Mouse (Mus musculus): ENCODE measurements around the gene Plau. TPM values are rescaled to one million over a fixed set of nuclear protein-coding genes. Genes with fewer than 3 reads are reported as not detected.
A peak's percentile ranks its signal among the peaks of the same experiment; 100 is the strongest.

The Plau gene
- polyA plus RNA-seq, 1 experiment from 2014 or later, result 0.69 TPM

GRCm38 (mm10) chr14:20792922-20793757 lies 43.3 kb upstream of the Plau start:
- DNase-seq (ENCODE audit: low spot score) (peak; percentile 70), ATAC-seq (ENCODE audit: insufficient number of reproducible peaks, low FRiP score, low TSS enrichment, low read depth) (peak; percentile 67)
- 1% methylated on average over 42 of the region's 57 CpGs for WGBS
- Histone ChIP-seq H3K27me3 (ENCODE audit: control insufficient read depth, insufficient read depth, low read length) (no peaks in the 10 kb centered on the region), H3K36me3 (ENCODE audit: control insufficient read depth, insufficient read depth, low read length) (peaks cover 2% of the 10 kb centered on the region; the same call in 1 of the 2 replicates), H3K4me2 (ENCODE audit: low read depth, severe bottlenecking) (peak overlapping the region; percentile 84), H3K9me3 (ENCODE audit: control insufficient read depth, low read length) (no peaks in the 10 kb centered on the region), H3K4me1 (ENCODE audit: control insufficient read depth, insufficient read depth, low read length) (peaks cover 16% of the 10 kb centered on the region), H3K27ac (replicated peaks; ENCODE audit: low read depth, low read length) (peak overlapping the region; percentile 76; the same call in 1 of the 2 replicates), H3K4me3 (ENCODE audit: low read depth, low read length) (peak overlapping the region; percentile 88), H3K9ac (ENCODE audit: low read length) (peak overlapping the region; percentile 76)

- peak within 1 kb of the TSS; percentile 76; the same call in 1 of the 2 replicates for H3K27ac ChIP-seq (replicated peaks; ENCODE audit: low read depth, low read length)
- H3K9me3 ChIP-seq (ENCODE audit: control insufficient read depth, low read length), result no peaks in the 10 kb centered on the region
- peak within 1 kb of the TSS; percentile 88 for H3K4me3 ChIP-seq (ENCODE audit: low read depth, low read length)
- H3K9ac ChIP-seq (ENCODE audit: low read length), result peak within 1 kb of the TSS; percentile 76
- H3K4me2 ChIP-seq (ENCODE audit: low read depth, severe bottlenecking), result peak within 1 kb of the TSS; percentile 84
- ATAC-seq (ENCODE audit: insufficient number of reproducible peaks, low FRiP score, low TSS enrichment, low read depth) (peak; percentile 80), DNase-seq (ENCODE audit: low spot score) (peak; percentile 87)
- H3K27me3 ChIP-seq (ENCODE audit: control insufficient read depth, insufficient read depth, low read length), result no peaks in the 10 kb centered on the region
- peaks cover 2% of the 10 kb centered on the region; the same call in 1 of the 2 replicates for H3K36me3 ChIP-seq (ENCODE audit: control insufficient read depth, insufficient read depth, low read length)
- under 1% methylated on average over 39 of the region's 76 CpGs for WGBS
- H3K4me1 ChIP-seq (ENCODE audit: control insufficient read depth, insufficient read depth, low read length), result peaks cover 16% of the 10 kb centered on the region
Observed at GRCm38 (mm10) chr14:20793758-20794531, 42.5 kb upstream of the Plau start, which contains the start of gene Camk2g. Camk2g (minus strand) TSS chr14:20794088.

GRCm38 (mm10) chr14:20794589-20794988 lies 41.9 kb upstream of the Plau start:
- WGBS, result 9% methylated on average over 9 of the region's 9 CpGs
- Histone ChIP-seq H3K4me2 (ENCODE audit: low read depth, severe bottlenecking) (peak overlapping the region; percentile 84), H3K36me3 (ENCODE audit: control insufficient read depth, insufficient read depth, low read length) (peaks cover 2% of the 10 kb centered on the region; the same call in 1 of the 2 replicates), H3K4me3 (ENCODE audit: low read depth, low read length) (peak overlapping the region; percentile 88), H3K9ac (ENCODE audit: low read length) (peak overlapping the region; percentile 76), H3K27me3 (ENCODE audit: control insufficient read depth, insufficient read depth, low read length) (no peaks in the 10 kb centered on the region), H3K9me3 (ENCODE audit: control insufficient read depth, low read length) (no peaks in the 10 kb centered on the region), H3K27ac (replicated peaks; ENCODE audit: low read depth, low read length) (no peak overlapping the region), H3K4me1 (ENCODE audit: control insufficient read depth, insufficient read depth, low read length) (peaks cover 16% of the 10 kb centered on the region)
- ATAC-seq (ENCODE audit: insufficient number of reproducible peaks, low FRiP score, low TSS enrichment, low read depth) (no peak), DNase-seq (ENCODE audit: low spot score) (no peak)

- Histone ChIP-seq H3K27ac (replicated peaks; ENCODE audit: low read depth, low read length) (no peak overlapping the region), H3K9ac (ENCODE audit: low read length) (no peak overlapping the region), H3K36me3 (ENCODE audit: control insufficient read depth, insufficient read depth, low read length) (no peaks in the 10 kb centered on the region; the same call in 1 of the 2 replicates), H3K4me2 (ENCODE audit: low read depth, severe bottlenecking) (no peak overlapping the region), H3K9me3 (ENCODE audit: control insufficient read depth, low read length) (no peaks in the 10 kb centered on the region), H3K4me3 (ENCODE audit: low read depth, low read length) (no peak overlapping the region), H3K4me1 (ENCODE audit: control insufficient read depth, insufficient read depth, low read length) (peaks cover 16% of the 10 kb centered on the region), H3K27me3 (ENCODE audit: control insufficient read depth, insufficient read depth, low read length) (no peaks in the 10 kb centered on the region)
- WGBS, result 40% methylated on average over 9 of the region's 9 CpGs
- ATAC-seq (ENCODE audit: insufficient number of reproducible peaks, low FRiP score, low TSS enrichment, low read depth) (no peak), DNase-seq (ENCODE audit: low spot score) (no peak)
Observed at GRCm38 (mm10) chr14:20795423-20796152, 40.9 kb upstream of the Plau start.

GRCm38 (mm10) chr14:20796170-20796569 lies 40.3 kb upstream of the Plau start:
- no peaks in the 10 kb centered on the region for H3K9me3 ChIP-seq (ENCODE audit: control insufficient read depth, low read length)
- ATAC-seq (ENCODE audit: insufficient number of reproducible peaks, low FRiP score, low TSS enrichment, low read depth) (no peak), DNase-seq (ENCODE audit: low spot score) (no peak)
- no peak overlapping the region for H3K27ac ChIP-seq (replicated peaks; ENCODE audit: low read depth, low read length)
- no peaks in the 10 kb centered on the region for H3K27me3 ChIP-seq (ENCODE audit: control insufficient read depth, insufficient read depth, low read length)
- H3K4me2 ChIP-seq (ENCODE audit: low read depth, severe bottlenecking), result no peak overlapping the region
- no peaks in the 10 kb centered on the region; the same call in 1 of the 2 replicates for H3K36me3 ChIP-seq (ENCODE audit: control insufficient read depth, insufficient read depth, low read length)
- WGBS, result 77% methylated on average over 8 of the region's 8 CpGs
- no peak overlapping the region for H3K4me3 ChIP-seq (ENCODE audit: low read depth, low read length)
- peaks cover 16% of the 10 kb centered on the region for H3K4me1 ChIP-seq (ENCODE audit: control insufficient read depth, insufficient read depth, low read length)
- H3K9ac ChIP-seq (ENCODE audit: low read length), result no peak overlapping the region

- no peak for DNase-seq (ENCODE audit: low spot score)
- no peak for ATAC-seq (ENCODE audit: insufficient number of reproducible peaks, low FRiP score, low TSS enrichment, low read depth)
- no peaks in the 10 kb centered on the region for H3K27me3 ChIP-seq (ENCODE audit: control insufficient read depth, insufficient read depth, low read length)
Observed at GRCm38 (mm10) chr14:20796643-20797042, 39.8 kb upstream of the Plau start.

GRCm38 (mm10) chr14:20798300-20798699 lies 38.2 kb upstream of the Plau start:
- H3K36me3 ChIP-seq (ENCODE audit: control insufficient read depth, insufficient read depth, low read length), result no peaks in the 10 kb centered on the region
- H3K4me3 ChIP-seq (ENCODE audit: low read depth, low read length), result no peak overlapping the region

More at GRCm38 (mm10) chr14:20796643-20797042, 39.8 kb upstream of the Plau start:
- H3K27ac ChIP-seq (replicated peaks; ENCODE audit: low read depth, low read length), result no peak overlapping the region
- WGBS, result 53% methylated on average over 8 of the region's 8 CpGs
- no peaks in the 10 kb centered on the region for H3K9me3 ChIP-seq (ENCODE audit: control insufficient read depth, low read length)
- H3K9ac ChIP-seq (ENCODE audit: low read length), result no peak overlapping the region
- H3K36me3 ChIP-seq (ENCODE audit: control insufficient read depth, insufficient read depth, low read length), result no peaks in the 10 kb centered on the region; the same call in 1 of the 2 replicates
- peaks cover 16% of the 10 kb centered on the region for H3K4me1 ChIP-seq (ENCODE audit: control insufficient read depth, insufficient read depth, low read length)
- no peak overlapping the region for H3K4me2 ChIP-seq (ENCODE audit: low read depth, severe bottlenecking)
- no peak overlapping the region for H3K4me3 ChIP-seq (ENCODE audit: low read depth, low read length)

GRCm38 (mm10) chr14:20798761-20799160 lies 37.7 kb upstream of the Plau start:
- 12% methylated on average over 7 of the region's 7 CpGs for WGBS
- Histone ChIP-seq H3K4me3 (ENCODE audit: low read depth, low read length) (no peak overlapping the region), H3K4me2 (ENCODE audit: low read depth, severe bottlenecking) (no peak overlapping the region)

More at GRCm38 (mm10) chr14:20798300-20798699, 38.2 kb upstream of the Plau start:
- DNase-seq (ENCODE audit: low spot score) (no peak), ATAC-seq (ENCODE audit: insufficient number of reproducible peaks, low FRiP score, low TSS enrichment, low read depth) (no peak)
- Histone ChIP-seq H3K27me3 (ENCODE audit: control insufficient read depth, insufficient read depth, low read length) (no peaks in the 10 kb centered on the region), H3K9ac (ENCODE audit: low read length) (no peak overlapping the region), H3K27ac (replicated peaks; ENCODE audit: low read depth, low read length) (no peak overlapping the region), H3K4me1 (ENCODE audit: control insufficient read depth, insufficient read depth, low read length) (peaks cover 10% of the 10 kb centered on the region; the same call in 1 of the 2 replicates), H3K4me2 (ENCODE audit: low read depth, severe bottlenecking) (no peak overlapping the region), H3K9me3 (ENCODE audit: control insufficient read depth, low read length) (no peaks in the 10 kb centered on the region)
- WGBS, result 82% methylated on average over 6 of the region's 6 CpGs

More at GRCm38 (mm10) chr14:20798761-20799160, 37.7 kb upstream of the Plau start:
- peak; percentile 87 for DNase-seq (ENCODE audit: low spot score)
- no peak for ATAC-seq (ENCODE audit: insufficient number of reproducible peaks, low FRiP score, low TSS enrichment, low read depth)
- no peak overlapping the region for H3K9ac ChIP-seq (ENCODE audit: low read length)
- peaks cover 10% of the 10 kb centered on the region; the same call in 1 of the 2 replicates for H3K4me1 ChIP-seq (ENCODE audit: control insufficient read depth, insufficient read depth, low read length)
- no peaks in the 10 kb centered on the region for H3K9me3 ChIP-seq (ENCODE audit: control insufficient read depth, low read length)
- no peaks in the 10 kb centered on the region for H3K36me3 ChIP-seq (ENCODE audit: control insufficient read depth, insufficient read depth, low read length)
- no peaks in the 10 kb centered on the region for H3K27me3 ChIP-seq (ENCODE audit: control insufficient read depth, insufficient read depth, low read length)
- no peak overlapping the region for H3K27ac ChIP-seq (replicated peaks; ENCODE audit: low read depth, low read length)
